Mouse (Mus musculus) frontal cortex, postnatal 14 days (tissue): ENCODE measurements around the gene Afap1l2.

ENCODE experiments used
- DNase-seq, 2 experiments: peaks; one replicate each; pipeline ENCODE4 v3.0.0; 2022; ENCODE audit warnings: low spot score in 2 of 2

Afap1l2 gene

DNA sequence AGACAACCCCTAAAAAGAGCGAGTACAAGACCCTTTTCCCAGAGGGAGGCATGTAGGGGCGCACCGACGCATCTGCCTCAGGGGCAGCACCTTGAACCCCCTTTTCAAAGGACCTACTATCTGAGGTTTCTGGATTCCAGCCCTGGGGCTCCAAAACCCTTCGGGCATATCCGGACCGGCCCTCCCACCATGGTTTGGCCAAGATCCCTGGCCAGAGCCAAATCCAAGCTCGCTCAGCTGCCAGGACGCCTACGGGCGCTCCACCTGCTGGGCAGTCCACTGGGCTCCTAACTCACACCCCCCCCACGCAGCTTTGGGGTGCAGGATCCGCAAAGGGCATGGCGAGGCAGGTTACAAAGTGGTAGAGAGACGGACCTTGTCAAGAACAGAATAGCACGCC lies 737 bp downstream of the Afap1l2 start:
- peak in 1 of 2 experiments; percentile 34 for DNase-seq

DNA sequence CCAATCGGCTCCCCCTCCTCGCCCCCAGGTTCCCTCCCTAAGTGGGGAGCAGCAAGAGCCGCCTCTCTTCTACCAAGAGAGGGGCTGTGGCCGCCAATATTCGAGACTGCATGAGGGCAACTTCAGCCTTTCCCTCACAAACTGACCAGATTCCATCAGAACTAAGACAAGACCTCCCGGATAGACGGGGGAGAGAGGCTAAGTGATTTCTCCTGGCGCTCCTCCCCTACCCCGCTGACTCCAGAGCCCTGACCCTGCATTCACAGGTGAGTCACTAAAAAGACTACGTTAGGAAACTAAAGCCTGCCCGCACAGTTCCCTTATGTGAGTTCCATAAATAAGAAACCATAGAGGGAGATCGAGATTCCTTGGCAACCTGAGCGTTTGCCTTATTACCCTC lies 1.2 kb downstream of the Afap1l2 start:
- DNase-seq = no peak

GRCm38 (mm10) chr19:57005062-57005461 lies 3.0 kb downstream of the Afap1l2 start:
- DNase-seq = no peak

DNA sequence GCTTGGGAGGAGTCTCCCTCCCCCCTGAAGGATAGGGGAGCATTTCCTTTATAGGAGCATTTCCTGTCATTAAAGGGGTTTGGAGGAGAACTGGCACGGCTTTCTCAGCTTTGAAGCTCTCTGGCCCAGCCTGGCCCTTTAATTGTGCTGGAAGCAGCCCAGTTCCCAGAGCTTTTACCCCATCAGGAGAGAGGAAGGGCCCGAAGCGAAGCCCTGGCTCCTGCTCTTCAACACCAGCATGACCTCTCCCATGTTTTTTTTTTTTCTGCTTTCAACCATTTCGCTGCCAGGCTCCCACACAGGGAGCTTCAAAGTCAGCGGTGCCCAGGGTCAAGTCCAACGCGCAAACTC lies 4.6 kb downstream of the Afap1l2 start:
- peak in 1 of 2 experiments; percentile 35 for DNase-seq

GRCm38 (mm10) chr19:57002741-57003459 lies 5.1 kb downstream of the Afap1l2 start:
- DNase-seq = no peak

DNA sequence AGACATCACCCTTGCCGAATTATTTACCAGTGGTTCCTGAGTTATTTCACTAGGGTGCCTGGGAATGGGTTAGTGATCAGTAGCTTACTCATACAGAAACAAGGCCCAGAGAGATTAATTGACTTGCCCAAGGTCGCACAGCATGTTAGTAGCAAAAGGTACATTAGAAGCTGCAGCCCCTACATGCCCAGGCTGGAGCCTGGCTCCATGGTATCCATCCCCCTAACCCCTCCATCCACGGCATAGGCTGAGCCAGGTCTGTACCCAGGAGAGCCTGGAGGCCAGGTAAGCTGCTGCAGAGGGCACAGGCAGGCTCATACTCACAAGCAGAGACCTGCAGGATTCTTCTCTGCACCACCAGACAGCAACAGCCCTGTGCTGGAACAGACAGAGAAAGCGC lies 6.1 kb downstream of the Afap1l2 start:
- DNase-seq = no peak

GRCm38 (mm10) chr19:57000592-57000991 lies 7.4 kb downstream of the Afap1l2 start:
- no peak for DNase-seq

GRCm38 (mm10) chr19:56999781-57000180 lies 8.2 kb downstream of the Afap1l2 start:
- no peak for DNase-seq

DNA sequence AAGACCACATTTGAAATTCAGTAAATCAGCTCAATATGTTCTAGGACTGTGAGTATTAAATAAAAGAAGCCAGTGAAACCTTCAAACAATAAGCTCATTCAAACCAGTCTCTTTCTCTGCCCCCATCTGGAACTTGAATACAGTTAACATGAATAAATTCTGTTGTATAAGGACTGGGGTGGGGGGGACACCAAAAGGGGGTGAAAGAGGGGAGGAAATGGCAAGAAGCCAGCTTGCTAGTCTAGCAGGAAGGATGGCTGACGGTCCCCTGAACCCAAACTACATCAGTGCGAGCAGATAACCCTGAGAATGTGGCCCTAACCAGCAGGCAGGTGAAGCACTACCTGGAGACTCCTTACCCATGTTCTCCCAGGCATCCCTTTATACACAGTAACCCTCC lies 9.1 kb downstream of the Afap1l2 start:
- no peak for DNase-seq

- no peak for DNase-seq
Observed at GRCm38 (mm10) chr19:56998331-56998730, 9.7 kb downstream of the Afap1l2 start.

DNA sequence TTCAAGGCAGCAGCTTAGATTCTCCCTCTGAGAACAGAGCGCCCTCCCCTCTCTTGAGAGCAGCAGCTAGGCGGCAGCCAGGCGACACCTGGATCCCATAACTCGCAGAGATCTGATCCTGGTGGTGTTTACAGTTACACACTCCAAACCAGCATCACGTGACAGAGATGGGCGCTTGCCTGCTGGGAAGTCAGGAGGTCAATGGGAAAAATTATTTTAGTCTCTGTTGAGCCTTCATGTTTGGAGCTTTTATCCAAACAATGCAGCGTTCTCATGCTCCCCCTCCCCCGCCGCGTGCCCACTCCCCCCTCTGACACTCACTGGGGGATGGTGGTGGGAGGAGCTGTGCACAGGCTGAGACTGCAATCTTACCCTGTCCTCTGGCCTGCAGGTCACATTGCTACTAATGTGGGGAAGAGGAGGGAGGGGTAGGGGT lies 10.8 kb downstream of the Afap1l2 start:
- no peak for DNase-seq

DNA sequence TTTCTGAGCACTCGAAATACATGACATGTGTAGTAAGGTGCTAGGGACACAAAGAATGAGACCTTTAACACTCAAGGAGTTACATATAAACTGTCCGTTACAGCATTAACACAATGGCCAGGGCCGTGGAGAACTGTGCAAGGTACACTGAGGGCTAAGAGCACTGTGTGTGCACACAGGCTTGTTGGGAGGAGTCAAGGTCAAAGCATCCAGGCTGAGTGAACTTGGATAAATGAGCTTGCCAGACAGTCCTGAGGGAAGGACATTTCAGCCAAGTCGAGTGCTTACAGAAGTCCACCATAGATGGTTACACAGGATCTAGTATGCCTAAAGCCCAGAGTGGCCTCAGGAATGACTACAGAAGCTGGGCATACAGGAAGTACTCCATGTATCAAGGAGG lies 12.6 kb downstream of the Afap1l2 start:
- DNase-seq = no peak

GRCm38 (mm10) chr19:56994653-56995052 lies 13.4 kb downstream of the Afap1l2 start:
- DNase-seq = no peak

- no peak for DNase-seq
Observed at GRCm38 (mm10) chr19:56993763-56994162, 14.3 kb downstream of the Afap1l2 start.

DNA sequence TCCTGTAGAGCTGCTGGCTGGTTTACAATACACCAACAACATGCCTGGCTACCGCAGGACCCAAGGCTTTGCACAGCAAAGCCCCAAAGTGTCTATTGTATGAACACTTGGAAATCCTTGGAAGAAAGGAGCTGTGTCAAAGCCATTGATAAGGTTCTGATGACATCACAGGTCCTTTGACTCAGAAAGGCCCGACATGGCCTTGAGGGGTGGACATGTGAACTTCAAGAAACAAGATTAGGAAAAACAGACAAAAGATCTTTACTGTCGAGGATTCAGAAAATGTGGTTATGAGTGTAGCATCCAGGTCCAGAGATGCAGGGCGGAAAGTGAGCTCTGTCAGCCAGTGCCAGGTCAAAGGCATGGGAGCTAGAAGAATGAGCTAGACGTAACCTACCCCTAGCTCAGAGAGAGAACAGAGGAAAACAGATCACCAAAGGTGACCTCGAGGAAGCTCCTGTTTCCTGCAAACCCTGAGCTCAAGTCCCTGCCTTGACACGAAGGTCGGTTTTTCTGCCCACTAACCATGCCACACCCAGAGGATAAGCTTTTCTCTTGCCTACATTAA lies 15.0 kb downstream of the Afap1l2 start:
- no peak for DNase-seq

- DNase-seq = no peak
Observed at GRCm38 (mm10) chr19:56990367-56991111, 17.5 kb downstream of the Afap1l2 start.

DNA sequence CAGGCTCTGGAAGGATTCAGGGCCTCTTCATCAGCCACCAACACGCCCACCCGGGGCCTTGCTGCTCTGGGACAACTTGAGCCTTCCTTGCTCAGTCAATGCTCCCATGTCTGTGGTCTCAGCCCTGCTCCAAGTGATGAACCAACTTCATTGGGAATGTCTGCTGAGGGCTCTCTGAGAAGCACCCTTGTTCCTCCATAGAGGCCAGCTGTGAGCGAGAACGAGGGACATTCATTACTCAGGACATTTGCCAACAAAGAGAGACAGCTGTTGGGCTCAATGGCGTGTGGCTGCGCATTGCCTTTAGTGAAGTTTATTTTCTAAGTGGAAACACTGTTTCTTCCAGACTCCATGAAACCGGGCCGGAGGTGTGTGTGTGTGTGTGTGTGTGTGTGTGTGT lies 18.9 kb downstream of the Afap1l2 start:
- DNase-seq = peak in 1 of 2 experiments; percentile 37

DNA sequence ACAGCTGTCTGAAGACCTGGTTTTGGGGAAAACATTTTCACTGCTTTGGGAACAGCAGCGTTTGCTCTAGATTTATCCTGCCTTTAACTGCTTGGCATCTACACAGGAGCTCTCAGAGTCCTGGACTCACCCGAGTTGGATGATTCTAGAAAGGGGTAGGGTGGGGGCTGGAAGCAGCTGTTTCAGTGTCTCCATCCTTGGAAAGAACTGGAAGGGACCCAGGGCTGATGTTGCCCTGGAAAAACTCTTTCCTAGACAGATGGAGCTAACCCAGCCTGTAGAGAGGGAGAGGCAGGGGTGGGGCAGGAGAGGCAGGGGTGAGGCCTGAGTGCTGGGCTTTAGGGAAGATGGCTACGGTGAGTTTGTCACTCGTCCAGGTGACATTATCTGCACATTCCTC lies 23.8 kb downstream of the Afap1l2 start:
- DNase-seq = no peak

DNA sequence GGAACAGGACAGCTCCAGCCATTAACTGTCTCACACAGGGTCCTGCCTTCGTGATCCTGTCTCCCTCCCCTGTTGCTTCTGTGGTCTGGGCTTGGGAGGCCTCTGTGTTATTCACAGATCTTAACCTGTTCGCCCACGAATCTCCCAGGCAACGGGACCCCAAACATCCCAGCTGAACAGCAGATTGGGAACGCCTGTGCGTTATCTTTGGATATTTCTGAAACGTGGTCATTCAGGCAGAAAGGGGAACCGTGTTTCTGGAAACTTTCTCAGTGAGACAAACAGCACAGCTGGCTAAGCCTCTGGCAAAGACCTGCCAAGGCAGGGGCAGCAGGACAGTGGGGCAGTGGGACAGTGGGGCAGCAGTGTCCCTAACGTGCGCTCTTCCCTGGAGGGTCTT lies 24.3 kb downstream of the Afap1l2 start:
- DNase-seq = no peak

DNA sequence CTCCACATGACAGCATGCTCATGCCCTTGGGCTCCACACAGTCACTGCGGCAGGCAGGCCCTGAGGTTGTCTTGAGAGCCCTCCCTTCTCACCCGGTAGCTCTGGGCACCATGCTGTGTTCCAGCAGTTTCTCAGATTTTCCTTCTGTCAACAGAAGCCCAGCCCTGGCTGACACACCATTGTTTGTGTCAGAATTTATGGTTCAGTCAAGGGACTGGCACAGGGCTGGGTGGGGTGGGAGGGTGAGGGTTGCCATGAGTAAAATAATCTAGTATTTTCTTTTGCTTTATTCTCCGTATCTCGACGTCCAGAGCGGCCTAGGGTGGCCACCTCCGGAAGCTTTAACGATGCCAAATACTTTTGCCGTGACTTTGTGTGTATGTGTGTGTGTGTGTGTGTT lies 26.3 kb downstream of the Afap1l2 start:
- no peak for DNase-seq

GRCm38 (mm10) chr19:56980803-56981202 lies 27.2 kb downstream of the Afap1l2 start:
- no peak for DNase-seq

DNA sequence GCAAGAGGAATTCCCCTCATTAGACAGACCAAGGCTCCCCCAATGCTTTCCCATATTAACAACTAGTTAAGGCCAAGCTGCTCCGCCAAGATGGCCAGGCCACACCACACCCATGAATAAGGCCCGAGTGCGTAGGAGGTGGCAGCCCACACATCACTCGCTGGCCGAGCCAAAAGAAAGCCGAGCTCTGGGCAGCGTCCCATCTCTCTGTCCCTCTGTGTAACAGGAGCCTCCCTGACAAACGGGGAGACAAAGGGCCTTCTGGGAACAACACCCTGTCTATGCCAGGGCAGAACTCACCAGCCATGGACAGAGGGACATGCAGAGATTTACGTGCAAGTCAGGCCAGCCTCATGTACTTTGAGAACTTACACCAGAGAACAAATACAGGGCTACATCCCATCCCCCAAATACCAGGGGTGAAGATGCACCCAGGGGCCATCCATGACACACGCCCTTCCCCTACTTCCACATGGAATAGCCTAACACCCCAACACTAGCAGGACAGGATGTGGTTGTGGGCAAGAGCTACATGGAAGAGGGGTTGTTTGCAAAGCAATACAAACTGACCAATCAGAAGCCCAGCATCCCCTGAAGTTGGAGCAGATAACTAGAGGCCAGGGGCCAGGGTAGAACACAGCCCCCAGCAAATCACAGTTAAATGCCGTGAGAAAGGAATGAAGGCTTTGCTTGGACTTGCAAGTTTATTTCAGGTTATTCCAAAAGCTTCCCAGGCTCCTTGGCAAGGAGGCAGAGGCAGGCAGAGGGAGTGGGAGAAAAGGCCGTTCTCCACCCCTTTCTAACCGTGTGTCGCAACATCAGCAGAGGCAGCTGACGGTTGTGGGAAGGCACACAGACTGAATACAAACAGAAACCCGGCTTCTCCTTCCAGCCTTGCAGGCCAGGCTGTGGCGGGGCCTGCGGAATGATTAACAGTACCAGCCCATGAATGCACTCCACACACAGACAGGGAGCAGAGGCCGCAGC lies 30.8 kb downstream of the Afap1l2 start:
- DNase-seq = peak in 1 of 2 experiments; percentile 30
